Mouse (Mus musculus) limb, embryonic 12.5 days (tissue): Measurements from ENCODE around the gene Abca12. TPM values are rescaled to one million over a fixed set of nuclear protein-coding genes. Genes with fewer than 3 reads are reported as not detected.

Source experiments
- ATAC-seq: fragments of 200-750 bp; cut with Nextera tagmentation; 2 replicates; pipeline ENCODE4 v1.8.0; 2017; ENCODE audit warnings: low read depth, moderate TSS enrichment; ENCODE audit not compliant: insufficient number of reproducible peaks, insufficient read depth, low FRiP score, low TSS enrichment
- H3K27ac ChIP-seq: fragments of 300-500 bp; sonication (generic); 2 replicates; pipeline ENCODE4 v1.5.1; 2016; ENCODE audit warnings: mild to moderate bottlenecking, moderate library complexity
- H3K27me3 ChIP-seq: fragments of 300-500 bp; sonication (generic); 2 replicates; pipeline ENCODE4 v1.6.1; 2016; ENCODE audit warnings: mild to moderate bottlenecking, moderate library complexity
- H3K36me3 ChIP-seq: fragments of 300-500 bp; sonication (generic); 2 replicates; pipeline ENCODE4 v1.6.1; 2016; ENCODE audit warnings: mild to moderate bottlenecking, moderate library complexity
- H3K4me1 ChIP-seq: fragments of 300-500 bp; sonication (generic); replicated peaks from 2 replicates; pipeline ENCODE4 v1.6.1; 2016
- H3K4me2 ChIP-seq: fragments of 300-500 bp; sonication (generic); 2 replicates; pipeline ENCODE4 v1.6.1; 2016; ENCODE audit warnings: mild to moderate bottlenecking, moderate library complexity
- H3K4me3 ChIP-seq: fragments of 300-500 bp; sonication (generic); replicated peaks from 2 replicates; pipeline ENCODE4 v1.5.1; 2016; ENCODE audit warnings: mild to moderate bottlenecking
- H3K9ac ChIP-seq: fragments of 300-500 bp; sonication (generic); replicated peaks from 2 replicates; pipeline ENCODE4 v1.6.1; 2016; ENCODE audit warnings: mild to moderate bottlenecking, moderate library complexity
- H3K9me3 ChIP-seq: fragments of 300-500 bp; sonication (generic); 2 replicates; pipeline ENCODE4 v1.6.1; 2016; ENCODE audit warnings: mild to moderate bottlenecking, moderate library complexity
- WGBS: fragments of 180-500 bp; shearing (Covaris S2); methylation state at CpG from one replicate; pipeline ENCODE4 v1.1.7; 2016; 5-methylcytosine and 5-hydroxymethylcytosine counted together
- polyA plus RNA-seq: library from polyadenylated mRNA; unstranded; fragments of >200 nt; fragmentation: Nextera tagmentation; extraction: Ambion mirVana; gene quantifications from 2 replicates; pipeline ENCODE4 v1.2.1, GENCODE M21; 2016

Abca12 gene
- polyA plus RNA-seq, 1 experiment from 2014 or later: 0.15 TPM

GRCm38 (mm10) chr1:71330349-71330748 is 84.4 kb downstream of the Abca12 start:
- no peaks in the 10 kb centered on the region for H3K27me3 ChIP-seq
- no peaks in the 10 kb centered on the region for H3K9me3 ChIP-seq
- no peak overlapping the region for H3K4me2 ChIP-seq
- no peak for ATAC-seq
- H3K27ac ChIP-seq: no peak overlapping the region
- no peak overlapping the region for H3K4me3 ChIP-seq
- H3K4me1 ChIP-seq: no peaks in the 10 kb centered on the region
- H3K9ac ChIP-seq: no peak overlapping the region
- 88% methylated on average over 3 of the region's 3 CpGs for WGBS
- no peaks in the 10 kb centered on the region for H3K36me3 ChIP-seq

- Histone ChIP-seq H3K27ac (no peak overlapping the region), H3K9ac (no peak overlapping the region), H3K4me3 (no peak overlapping the region), H3K36me3 (no peaks in the 10 kb centered on the region), H3K9me3 (no peaks in the 10 kb centered on the region), H3K4me1 (no peaks in the 10 kb centered on the region), H3K4me2 (no peak overlapping the region), H3K27me3 (no peaks in the 10 kb centered on the region)
- 80% methylated on average over 4 of the region's 4 CpGs for WGBS
- no peak for ATAC-seq
Measured at GRCm38 (mm10) chr1:71312171-71312570, 102.5 kb downstream of the Abca12 start.

GRCm38 (mm10) chr1:71310614-71311013 is 104.1 kb downstream of the Abca12 start:
- Histone ChIP-seq H3K36me3 (no peaks in the 10 kb centered on the region), H3K4me1 (peaks cover 4% of the 10 kb centered on the region; the same call in 1 of the 2 replicates), H3K27me3 (no peaks in the 10 kb centered on the region), H3K9ac (no peak overlapping the region), H3K9me3 (no peaks in the 10 kb centered on the region), H3K27ac (no peak overlapping the region), H3K4me3 (no peak overlapping the region), H3K4me2 (no peak overlapping the region)
- ATAC-seq: no peak
- WGBS: 87% methylated on average over 6 of the region's 6 CpGs

GRCm38 (mm10) chr1:71307362-71307761 is 107.3 kb downstream of the Abca12 start:
- Histone ChIP-seq H3K4me3 (no peak overlapping the region), H3K4me1 (peaks cover 9% of the 10 kb centered on the region), H3K9ac (no peak overlapping the region), H3K9me3 (no peaks in the 10 kb centered on the region), H3K27ac (no peak overlapping the region), H3K4me2 (no peak overlapping the region), H3K27me3 (no peaks in the 10 kb centered on the region), H3K36me3 (no peaks in the 10 kb centered on the region)
- WGBS: 38% methylated on average over 2 of the region's 2 CpGs
- no peak for ATAC-seq

- Histone ChIP-seq H3K4me3 (no peak overlapping the region), H3K4me1 (peaks cover 9% of the 10 kb centered on the region), H3K27me3 (no peaks in the 10 kb centered on the region), H3K36me3 (no peaks in the 10 kb centered on the region), H3K27ac (no peak overlapping the region), H3K9ac (no peak overlapping the region), H3K9me3 (no peaks in the 10 kb centered on the region), H3K4me2 (no peak overlapping the region)
- WGBS: 43% methylated on average over 3 of the region's 3 CpGs
- no peak for ATAC-seq
Measured at GRCm38 (mm10) chr1:71306196-71306595, 108.5 kb downstream of the Abca12 start.

GRCm38 (mm10) chr1:71304588-71304987 is 110.1 kb downstream of the Abca12 start:
- no peaks in the 10 kb centered on the region for H3K36me3 ChIP-seq
- no peaks in the 10 kb centered on the region for H3K27me3 ChIP-seq
- H3K9ac ChIP-seq: no peak overlapping the region
- H3K4me2 ChIP-seq: no peak overlapping the region
- no peak overlapping the region for H3K4me3 ChIP-seq
- H3K9me3 ChIP-seq: no peaks in the 10 kb centered on the region
- peak; percentile 52; the same call in 1 of the 2 replicates for ATAC-seq
- H3K4me1 ChIP-seq: peaks cover 9% of the 10 kb centered on the region
- WGBS: 65% methylated on average over 2 of the region's 2 CpGs
- no peak overlapping the region for H3K27ac ChIP-seq

- 76% methylated on average over 2 of the region's 2 CpGs for WGBS
Measured at GRCm38 (mm10) chr1:71297021-71297420, 117.7 kb downstream of the Abca12 start.

GRCm38 (mm10) chr1:71296585-71296984 is 118.1 kb downstream of the Abca12 start:
- no peaks in the 10 kb centered on the region for H3K9me3 ChIP-seq
- no peak for ATAC-seq
- H3K4me2 ChIP-seq: no peak overlapping the region
- no peaks in the 10 kb centered on the region for H3K27me3 ChIP-seq
- WGBS: 72% methylated on average over 2 of the region's 2 CpGs
- H3K4me1 ChIP-seq: no peaks in the 10 kb centered on the region
- H3K27ac ChIP-seq: no peak overlapping the region
- no peak overlapping the region for H3K9ac ChIP-seq
- no peaks in the 10 kb centered on the region for H3K36me3 ChIP-seq
- H3K4me3 ChIP-seq: no peak overlapping the region

More at GRCm38 (mm10) chr1:71297021-71297420, 117.7 kb downstream of the Abca12 start:
- no peak overlapping the region for H3K4me2 ChIP-seq
- H3K9me3 ChIP-seq: no peaks in the 10 kb centered on the region
- H3K36me3 ChIP-seq: no peaks in the 10 kb centered on the region
- ATAC-seq: no peak
- no peak overlapping the region for H3K27ac ChIP-seq
- H3K4me3 ChIP-seq: no peak overlapping the region
- H3K27me3 ChIP-seq: no peaks in the 10 kb centered on the region
- H3K9ac ChIP-seq: no peak overlapping the region
- H3K4me1 ChIP-seq: no peaks in the 10 kb centered on the region

- Histone ChIP-seq H3K4me1 (no peaks in the 10 kb centered on the region), H3K9me3 (no peaks in the 10 kb centered on the region), H3K9ac (no peak overlapping the region), H3K36me3 (no peaks in the 10 kb centered on the region), H3K27me3 (no peaks in the 10 kb centered on the region), H3K27ac (no peak overlapping the region), H3K4me2 (no peak overlapping the region), H3K4me3 (no peak overlapping the region)
- 77% methylated on average over 3 of the region's 3 CpGs for WGBS
- no peak for ATAC-seq
Measured at GRCm38 (mm10) chr1:71291917-71292316, 122.8 kb downstream of the Abca12 start.

- H3K4me1 ChIP-seq: no peaks in the 10 kb centered on the region
- no peak overlapping the region for H3K9ac ChIP-seq
Measured at GRCm38 (mm10) chr1:71289511-71289910, 125.2 kb downstream of the Abca12 start.

GRCm38 (mm10) chr1:71276940-71277339 is 137.8 kb downstream of the Abca12 start:
- no peak overlapping the region for H3K4me2 ChIP-seq
- no peak for ATAC-seq
- WGBS: 47% methylated on average over 5 of the region's 5 CpGs
- 0 out of 2 replicates have a peak, but pooled peaks cover 2% of the 10 kb centered on the region for H3K4me1 ChIP-seq
- no peak overlapping the region for H3K27ac ChIP-seq
- no peaks in the 10 kb centered on the region for H3K27me3 ChIP-seq
- H3K9ac ChIP-seq: no peak overlapping the region
- no peak overlapping the region for H3K4me3 ChIP-seq
- H3K36me3 ChIP-seq: no peaks in the 10 kb centered on the region
- no peaks in the 10 kb centered on the region for H3K9me3 ChIP-seq

More at GRCm38 (mm10) chr1:71289511-71289910, 125.2 kb downstream of the Abca12 start:
- ATAC-seq: no peak
- no peaks in the 10 kb centered on the region for H3K9me3 ChIP-seq
- H3K4me3 ChIP-seq: no peak overlapping the region
- no peak overlapping the region for H3K27ac ChIP-seq
- whole genome bisulfite sequencing: 21% methylated on average over 5 of the region's 5 CpGs
- no peak overlapping the region for H3K4me2 ChIP-seq
- H3K27me3 ChIP-seq: no peaks in the 10 kb centered on the region
- no peaks in the 10 kb centered on the region for H3K36me3 ChIP-seq

GRCm38 (mm10) chr1:71272550-71272949 is 142.2 kb downstream of the Abca12 start:
- ATAC-seq: no peak
- H3K36me3 ChIP-seq: no peaks in the 10 kb centered on the region
- H3K4me1 ChIP-seq: 0 out of 2 replicates have a peak, but pooled peaks cover 2% of the 10 kb centered on the region
- no peak overlapping the region for H3K9ac ChIP-seq
- WGBS: 65% methylated on average over 7 of the region's 7 CpGs
- H3K27ac ChIP-seq: no peak overlapping the region
- no peak overlapping the region for H3K4me2 ChIP-seq
- H3K4me3 ChIP-seq: no peak overlapping the region
- no peaks in the 10 kb centered on the region for H3K27me3 ChIP-seq
- H3K9me3 ChIP-seq: no peaks in the 10 kb centered on the region
